Mouse (Mus musculus): ENCODE data around the gene Bmp10.
"Not testable (repeated sequence)": the region's sequence is repeated elsewhere in the genome, so short reads cannot be mapped to it uniquely, and the experiment has no call there.

Bmp10 gene

GRCm38 (mm10) chr6:87447217-87447616, 18.4 kb downstream of the Bmp10 start:
- no peak for DNase-seq (ENCODE audit: low spot score in 2 of 2)

DNA sequence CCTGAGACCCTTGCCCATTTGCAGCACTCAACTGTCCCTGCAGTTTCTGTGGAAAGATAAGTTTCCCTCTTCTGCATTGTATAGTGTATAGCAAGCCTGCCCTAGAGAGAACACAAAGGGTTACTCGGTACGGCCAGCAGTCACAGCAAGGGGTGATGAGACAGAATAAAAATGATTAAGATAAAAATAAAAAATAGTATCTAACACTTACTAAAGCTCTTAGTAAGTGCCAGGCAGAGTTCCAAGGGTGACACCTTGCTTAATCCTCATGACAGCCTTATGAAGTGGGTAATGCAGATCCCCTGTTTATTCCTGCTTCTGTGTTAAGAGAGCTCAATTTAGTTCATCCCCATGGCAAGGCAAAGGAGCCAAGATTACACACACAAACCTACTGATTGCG, 20.7 kb downstream of the Bmp10 start:
- DNase-seq (ENCODE audit: low spot score in 2 of 2): no peak

- DNase-seq (ENCODE audit: low spot score in 2 of 2): no peak
These were observed 22.2 kb downstream of the Bmp10 start for GRCm38 (mm10) chr6:87451016-87451415.

DNA sequence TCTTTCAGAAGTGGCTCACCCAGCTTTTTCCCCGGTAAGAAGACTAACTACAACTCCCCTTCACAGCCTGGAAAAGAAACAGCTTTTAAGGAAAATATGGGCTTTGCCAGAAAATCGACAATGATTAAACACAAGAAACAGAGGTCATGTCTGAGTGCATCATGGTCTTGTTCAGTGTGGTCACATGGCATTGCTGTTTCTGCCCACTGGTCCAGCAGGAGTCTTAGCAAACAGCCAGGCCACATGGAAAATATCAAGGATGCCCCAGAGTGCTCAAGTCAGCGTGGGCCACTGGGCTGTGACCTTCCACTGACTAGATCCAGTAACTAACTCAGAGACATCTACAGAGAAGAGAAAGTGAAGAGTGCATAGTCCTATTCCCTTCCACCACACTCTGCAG, 23.0 kb downstream of the Bmp10 start:
- DNase-seq (ENCODE audit: low spot score in 2 of 2): no peak

DNA sequence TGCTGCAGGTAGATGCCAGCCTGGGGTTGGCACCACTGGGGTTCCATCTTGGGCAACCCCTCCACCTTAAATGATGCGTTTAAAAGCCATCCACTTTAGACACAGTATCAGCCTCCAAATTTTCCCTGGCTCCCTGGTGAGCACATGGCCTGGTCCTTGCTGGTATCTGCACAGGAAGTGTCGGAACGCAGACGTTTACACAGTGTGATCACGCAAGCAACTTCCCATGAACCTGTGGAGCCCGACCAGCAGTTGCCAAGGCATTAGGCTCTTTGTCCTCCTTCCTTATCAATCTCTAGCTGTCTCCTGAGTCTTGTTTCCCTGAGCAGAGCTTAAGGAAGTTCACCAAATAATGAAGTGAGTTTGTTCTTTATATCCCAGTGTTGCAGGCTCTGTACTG, 26.7 kb downstream of the Bmp10 start:
- no peak for DNase-seq (ENCODE audit: low spot score in 2 of 2)

GRCm38 (mm10) chr6:87466221-87466620, 37.4 kb downstream of the Bmp10 start:
- peak; percentile 20 to 27 for DNase-seq (ENCODE audit: low spot score in 2 of 2)

DNA sequence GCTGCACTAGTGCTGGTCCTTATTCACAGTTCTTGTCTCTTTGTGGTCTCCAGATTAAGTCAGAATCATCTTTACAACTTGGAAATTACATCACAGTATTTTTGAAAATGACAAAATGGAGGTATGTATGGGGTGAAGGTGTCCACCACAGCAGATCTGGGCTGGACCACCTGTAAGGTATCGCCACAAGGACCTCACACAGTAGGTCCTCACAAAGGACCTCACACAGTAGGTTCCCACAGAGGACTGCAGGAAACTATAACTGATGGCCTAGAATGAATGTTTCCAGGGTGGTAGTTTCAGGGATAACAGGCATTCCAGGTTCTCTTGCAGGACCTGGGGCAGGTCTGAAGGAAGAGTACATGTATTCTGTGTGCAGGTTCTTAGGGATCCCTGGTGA, 38.6 kb downstream of the Bmp10 start:
- no peak for DNase-seq (ENCODE audit: low spot score in 2 of 2)

GRCm38 (mm10) chr6:87468372-87468771, 39.6 kb downstream of the Bmp10 start:
- DNase-seq (ENCODE audit: low spot score in 2 of 2): no peak

GRCm38 (mm10) chr6:87470098-87470497, 41.3 kb downstream of the Bmp10 start:
- DNase-seq (ENCODE audit: low spot score in 2 of 2): not testable (repeated sequence)

DNA sequence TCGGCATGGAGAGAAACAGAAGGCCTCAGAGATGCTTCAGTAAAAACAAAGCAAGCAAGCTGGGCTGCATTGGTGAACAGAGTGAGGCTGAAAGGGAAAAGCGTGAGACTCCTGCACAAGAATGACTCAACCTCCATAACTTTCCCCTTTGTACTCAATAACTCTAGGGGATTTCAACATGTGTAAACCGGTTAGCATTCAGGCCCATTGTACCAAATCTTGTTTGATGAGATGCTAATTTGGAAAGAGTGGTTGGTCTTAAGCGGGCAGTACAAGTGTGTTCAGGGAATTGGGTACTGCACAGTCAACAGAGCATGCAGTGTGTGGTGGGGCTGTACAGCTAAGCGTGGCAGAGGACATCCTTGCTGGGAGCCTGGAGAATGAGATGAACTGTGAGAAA, 46.4 kb downstream of the Bmp10 start:
- DNase-seq (ENCODE audit: low spot score in 2 of 2): no peak

- no peak for DNase-seq (ENCODE audit: low spot score in 2 of 2)
These were observed 50.1 kb downstream of the Bmp10 start for GRCm38 (mm10) chr6:87478847-87479246.

DNA sequence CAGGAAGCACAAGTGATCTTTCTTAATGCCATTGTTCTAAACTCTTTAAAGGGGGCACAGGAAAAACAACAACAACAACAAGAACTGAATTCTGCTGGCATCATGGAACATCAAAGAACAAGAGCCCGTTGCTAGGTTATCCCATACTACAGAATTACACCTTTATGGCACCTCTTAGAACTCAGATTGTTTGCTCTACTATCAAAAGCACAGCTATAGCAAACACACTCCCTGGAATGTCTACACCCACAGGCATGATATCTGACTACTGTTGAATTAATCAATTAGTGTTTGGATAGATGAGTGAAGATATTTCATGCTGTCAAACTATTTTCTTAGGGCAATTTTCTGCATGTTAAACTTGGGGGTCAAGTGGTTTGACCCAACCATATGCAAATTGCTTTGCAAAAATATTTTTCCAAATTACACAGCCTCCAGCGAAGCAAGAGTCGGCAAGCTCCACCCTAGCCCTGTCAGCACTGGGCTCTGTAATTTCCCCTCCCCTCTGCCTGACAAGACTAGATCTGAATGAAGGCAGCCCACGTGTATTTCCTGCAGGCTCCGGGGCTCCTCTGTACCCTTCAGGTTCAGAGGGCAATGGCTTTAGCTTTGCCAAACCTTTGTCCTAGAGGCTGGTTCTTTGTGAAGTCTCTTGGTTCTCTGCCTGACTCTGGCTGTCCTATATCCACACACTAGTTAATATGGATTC, 50.7 kb downstream of the Bmp10 start:
- DNase-seq (ENCODE audit: low spot score in 2 of 2): no peak

GRCm38 (mm10) chr6:87483224-87483899, 54.6 kb downstream of the Bmp10 start:
- DNase-seq (ENCODE audit: low spot score in 2 of 2): no peak

GRCm38 (mm10) chr6:87483900-87484289, 55.1 kb downstream of the Bmp10 start:
- DNase-seq (ENCODE audit: low spot score in 2 of 2): no peak

GRCm38 (mm10) chr6:87484806-87485205, 56.0 kb downstream of the Bmp10 start:
- no peak for DNase-seq (ENCODE audit: low spot score in 2 of 2)

Measured in frontal cortex, postnatal 10 days (tissue).